Mouse (Mus musculus) limb, embryonic 14.5 days (tissue): ENCODE results near the gene B4galnt4. TPM values are rescaled to one million over a fixed set of nuclear protein-coding genes. Genes with fewer than 3 reads are reported as not detected.

Experiments
- ATAC-seq: fragments of 200-750 bp; cut with Nextera tagmentation; 2 replicates; pipeline ENCODE4 v1.8.0; 2017; ENCODE audit warnings: low read depth, moderate number of reproducible peaks, moderate TSS enrichment; ENCODE audit not compliant: low FRiP score
- DNase-seq: peaks from one replicate; pipeline ENCODE4 v3.0.0-alpha.2; 2015; ENCODE audit warnings: low spot score
- H3K27ac ChIP-seq: fragments of 300-500 bp; sonication (generic); replicated peaks from 2 replicates; pipeline ENCODE4 v1.5.1; 2014; ENCODE audit warnings: low read depth, mild to moderate bottlenecking, low read length, moderate library complexity, mixed read lengths
- H3K27me3 ChIP-seq: fragments of 300-500 bp; sonication (generic); 2 replicates; pipeline ENCODE4 v1.6.1; 2014; ENCODE audit warnings: low read length, mixed read lengths; ENCODE audit not compliant: control insufficient read depth, insufficient read depth
- H3K36me3 ChIP-seq: fragments of 300-500 bp; sonication (generic); 2 replicates; pipeline ENCODE4 v1.6.1; 2014; ENCODE audit warnings: mild to moderate bottlenecking, low read length, moderate library complexity, mixed read lengths; ENCODE audit not compliant: control insufficient read depth, insufficient read depth
- H3K4me1 ChIP-seq: fragments of 300-500 bp; sonication (generic); 2 replicates; pipeline ENCODE4 v1.6.1; 2014; ENCODE audit warnings: antibody characterized with exemption, low read length, mixed read lengths; ENCODE audit not compliant: control insufficient read depth, insufficient read depth
- H3K4me2 ChIP-seq: fragments of 300-500 bp; sonication (generic); replicated peaks from 2 replicates; pipeline ENCODE4 v1.6.1; 2014; ENCODE audit warnings: low read depth, mild to moderate bottlenecking, low read length, moderate library complexity; ENCODE audit not compliant: severe bottlenecking
- H3K4me3 ChIP-seq: fragments of 300-500 bp; sonication (generic); replicated peaks from 2 replicates; pipeline ENCODE4 v1.5.1; 2014; ENCODE audit warnings: low read length
- H3K9ac ChIP-seq: fragments of 300-500 bp; sonication (generic); 2 replicates; pipeline ENCODE4 v1.6.1; 2014; ENCODE audit warnings: mild to moderate bottlenecking, low read depth, low read length, moderate library complexity; ENCODE audit not compliant: severe bottlenecking
- H3K9me3 ChIP-seq: fragments of 300-500 bp; sonication (generic); 2 replicates; pipeline ENCODE4 v1.6.1; 2016; ENCODE audit warnings: low read length; ENCODE audit not compliant: control insufficient read depth
- POLR2A ChIP-seq: fragments of 200-500 bp; IDR thresholded peaks from 2 replicates; pipeline ENCODE4 v1.8.0; 2012; ENCODE audit warnings: inconsistent platforms, mild to moderate bottlenecking, moderate library complexity, borderline replicate concordance; ENCODE audit not compliant: insufficient read depth, insufficient read length; ENCODE audit errors: extremely low read depth
- WGBS: fragments of 180-500 bp; shearing (Covaris S2); extraction: QIAGEN DNeasy Blood & Tissue Kit; methylation state at CpG from one replicate; pipeline ENCODE4 v1.1.7; 2014; 5-methylcytosine and 5-hydroxymethylcytosine counted together
- polyA plus RNA-seq, 2 experiments: library from polyadenylated mRNA; depleted of rRNA in 1 of 2; stranded (reverse) in 1 of 2; unstranded in 1 of 2; fragments of >200 nt; fragmentation: Nextera tagmentation in 1 of 2; extraction: Ambion mirVana in 1 of 2; gene quantifications; 2 replicates each; pipeline versions ENCODE4 v1.2.1 to v1.2.3; 2012 to 2014

Gene B4galnt4
- polyA plus RNA-seq, 2 experiments: 12.3 to 46.5 TPM

GRCm38 (mm10) chr7:141099911-141100691 is 39.2 kb downstream of the B4galnt4 start, which contains the start of gene Sigirr:
Gene Sigirr (minus strand): TSS chr7:141100572.
- under 1% methylated on average over 55 of the region's 56 CpGs for WGBS

GRCm38 (mm10) chr7:141103161-141103560 is 42.3 kb downstream of the B4galnt4 start:
- 65% methylated on average over 3 of the region's 3 CpGs for WGBS

More at GRCm38 (mm10) chr7:141099911-141100691, 39.2 kb downstream of the B4galnt4 start, which contains the start of gene Sigirr:
- H3K27ac ChIP-seq: no peak within 1 kb of the TSS
- H3K4me3 ChIP-seq: peak within 1 kb of the TSS; percentile 38
- peak within 1 kb of the TSS; percentile 65 for H3K4me2 ChIP-seq
- no peaks in the 10 kb centered on the region for H3K4me1 ChIP-seq
- no peaks in the 10 kb centered on the region for H3K36me3 ChIP-seq
- no peak for ATAC-seq
- no peaks in the 10 kb centered on the region for H3K9me3 ChIP-seq
- DNase-seq: no peak
- TF ChIP-seq POLR2A: no peak
- H3K9ac ChIP-seq: peak within 1 kb of the TSS; percentile 40
- peaks cover 31% of the 10 kb centered on the region; the same call in 1 of the 2 replicates for H3K27me3 ChIP-seq

GRCm38 (mm10) chr7:141115874-141116273 is 55.0 kb downstream of the B4galnt4 start:
- ATAC-seq (no peak), DNase-seq (no peak)
- Histone ChIP-seq H3K9me3 (no peaks in the 10 kb centered on the region), H3K27ac (no peak overlapping the region), H3K4me3 (no peak overlapping the region), H3K27me3 (no peaks in the 10 kb centered on the region), H3K4me1 (no peaks in the 10 kb centered on the region), H3K36me3 (no peaks in the 10 kb centered on the region), H3K4me2 (no peak overlapping the region), H3K9ac (no peak overlapping the region)
- no peak for TF ChIP-seq POLR2A
- WGBS: 89% methylated on average over 9 of the region's 9 CpGs

More at GRCm38 (mm10) chr7:141103161-141103560, 42.3 kb downstream of the B4galnt4 start:
- H3K9me3 ChIP-seq: no peaks in the 10 kb centered on the region
- no peaks in the 10 kb centered on the region for H3K36me3 ChIP-seq
- H3K4me1 ChIP-seq: no peaks in the 10 kb centered on the region
- H3K4me3 ChIP-seq: no peak overlapping the region
- peaks cover 31% of the 10 kb centered on the region; the same call in 1 of the 2 replicates for H3K27me3 ChIP-seq
- no peak for ATAC-seq
- no peak for DNase-seq
- H3K4me2 ChIP-seq: no peak overlapping the region
- no peak overlapping the region for H3K9ac ChIP-seq
- no peak overlapping the region for H3K27ac ChIP-seq
- TF ChIP-seq POLR2A: no peak

GRCm38 (mm10) chr7:141117636-141118035 is 56.7 kb downstream of the B4galnt4 start, which contains the start of gene Ano9:
Gene Ano9 (minus strand): TSS chr7:141117806.
- no peak within 1 kb of the TSS for H3K27ac ChIP-seq
- DNase-seq (no peak), ATAC-seq (no peak)
- no peaks in the 10 kb centered on the region for H3K9me3 ChIP-seq
- H3K4me3 ChIP-seq: no peak within 1 kb of the TSS
- peak within 1 kb of the TSS; percentile 20; the same call in 1 of the 2 replicates for H3K4me2 ChIP-seq
- no peak for TF ChIP-seq POLR2A
- 9% methylated on average over 9 of the region's 9 CpGs for WGBS
- no peaks in the 10 kb centered on the region for H3K36me3 ChIP-seq
- H3K27me3 ChIP-seq: no peaks in the 10 kb centered on the region
- no peak within 1 kb of the TSS for H3K9ac ChIP-seq
- no peaks in the 10 kb centered on the region for H3K4me1 ChIP-seq

GRCm38 (mm10) chr7:141119487-141119886 is 58.6 kb downstream of the B4galnt4 start:
- ATAC-seq (no peak), DNase-seq (no peak)
- Histone ChIP-seq H3K4me2 (no peak overlapping the region), H3K27ac (no peak overlapping the region), H3K36me3 (no peaks in the 10 kb centered on the region), H3K4me3 (no peak overlapping the region), H3K9ac (no peak overlapping the region), H3K27me3 (no peaks in the 10 kb centered on the region), H3K9me3 (no peaks in the 10 kb centered on the region), H3K4me1 (peaks cover 3% of the 10 kb centered on the region; the same call in 1 of the 2 replicates)
- no peak for TF ChIP-seq POLR2A
- WGBS: 68% methylated on average over 3 of the region's 3 CpGs
